Comparison of ENCODE assay signal across 23 mouse cellular contexts in genomic region chr8:70894771-70895545, GRCm38 (mm10). TPM values are rescaled to one million over a fixed set of nuclear protein-coding genes. Genes with fewer than 3 reads are reported as not detected.
DNase-seq lines count a peak whose midpoint lies in the region; ATAC-seq and TF ChIP-seq lines count a peak whose summit lies in the region.
"Had no signal": no experiment of that assay in that cellular context is flagged by ENCODE, and none has a peak within 500 bp of the region (broad histone marks: within the 10 kb centered on the region; RNA-seq: fewer than 3 reads in every experiment).

No protein-coding gene starts in this region.

- peaks cover 12% of the 10 kb centered on the region for H3K4me1 ChIP-seq in forebrain, embryonic 11.5 days (replicated peaks; ENCODE audit: control insufficient read depth, insufficient read depth, low read length)
- H3K4me1 ChIP-seq in forebrain, embryonic 12.5 days: peaks cover 28% of the 10 kb centered on the region
- peaks cover 74% of the 10 kb centered on the region for H3K4me1 ChIP-seq in megakaryocyte, embryonic 14.5 days
- peaks cover 42% of the 10 kb centered on the region for H3K4me1 ChIP-seq in G1E (ENCODE audit: insufficient read depth, low read depth, low read length)

- no peak overlapping the region for H3K27ac ChIP-seq in forebrain, embryonic 11.5 days (ENCODE audit: low read depth, low read length)
- H3K27ac ChIP-seq in forebrain, embryonic 12.5 days: no peak overlapping the region
- H3K27ac ChIP-seq: gastrocnemius, adult 2 months; hindbrain, embryonic 15.5 days; kidney, postnatal 0 days; liver, embryonic 14.5 days; macrophage had no signal

- no peaks in the 10 kb centered on the region for H3K9me3 ChIP-seq in forebrain, embryonic 11.5 days (ENCODE audit: control insufficient read depth, low read length)
- H3K9me3 ChIP-seq in forebrain, embryonic 12.5 days: no peaks in the 10 kb centered on the region
- H3K9me3 ChIP-seq in megakaryocyte, embryonic 14.5 days: peaks cover 18% of the 10 kb centered on the region
- peaks cover 28% of the 10 kb centered on the region for H3K9me3 ChIP-seq in G1E (replicated peaks)
- H3K9me3 ChIP-seq: hindbrain, embryonic 15.5 days had no signal

- no peak overlapping the region for H3K9ac ChIP-seq in forebrain, embryonic 11.5 days (ENCODE audit: low read length)
- no peak overlapping the region for H3K9ac ChIP-seq in forebrain, embryonic 12.5 days
- H3K9ac ChIP-seq: hindbrain, embryonic 15.5 days had no signal

- 91% methylated on average over 8 of the region's 8 CpGs for WGBS in forebrain, embryonic 11.5 days
- WGBS in forebrain, embryonic 12.5 days: 90% methylated on average over 8 of the region's 8 CpGs

- H3K27me3 ChIP-seq in forebrain, embryonic 11.5 days (ENCODE audit: control insufficient read depth, insufficient read depth, low read length): peaks cover 36% of the 10 kb centered on the region
- peaks cover 51% of the 10 kb centered on the region for H3K27me3 ChIP-seq in forebrain, embryonic 12.5 days
- H3K27me3 ChIP-seq in megakaryocyte, embryonic 14.5 days (replicated peaks): peaks cover 36% of the 10 kb centered on the region
- H3K27me3 ChIP-seq in G1E (ENCODE audit: insufficient read depth, low read length): peaks cover 3% of the 10 kb centered on the region; the same call in 1 of the 2 replicates
- no peaks in the 10 kb centered on the region for H3K27me3 ChIP-seq in myocyte (ENCODE audit: control insufficient read depth, insufficient read depth, insufficient read length)
- H3K27me3 ChIP-seq: CH12.LX, Patski had no signal

- H3K79me2 ChIP-seq in myocyte (ENCODE audit: control insufficient read depth, insufficient read depth): peaks cover 18% of the 10 kb centered on the region

- no peak overlapping the region for H3ac ChIP-seq in myocyte (ENCODE audit: control insufficient read depth, insufficient read length)

- peaks cover 7% of the 10 kb centered on the region for H3K36me3 ChIP-seq in forebrain, embryonic 11.5 days (ENCODE audit: control insufficient read depth, insufficient read depth, low read length)
- peaks cover 32% of the 10 kb centered on the region for H3K36me3 ChIP-seq in forebrain, embryonic 12.5 days (replicated peaks)
- H3K36me3 ChIP-seq in megakaryocyte, embryonic 14.5 days (replicated peaks; ENCODE audit: low read length): peaks cover 40% of the 10 kb centered on the region
- H3K36me3 ChIP-seq in G1E (replicated peaks) (peaks cover 61% of the 10 kb centered on the region), myocyte (ENCODE audit: control insufficient read depth, insufficient read depth) (peaks cover 21% of the 10 kb centered on the region)

- DNase-seq in forebrain, embryonic 11.5 days (ENCODE audit: low spot score): peak; percentile 51
- DNase-seq in G1E (ENCODE audit: low spot score): no peak
- DNase-seq in neural tube, embryonic 10.5 days (ENCODE audit: extremely low spot score, low spot score): no peak
- no peak for DNase-seq in left cerebral cortex, adult 11 months (ENCODE audit: low spot score)
- DNase-seq: adrenal gland, postnatal 10 days; cerebellum, adult 11 months; gastrocnemius, adult 2 months; heart, postnatal 4 days; kidney, adult 11 months; layer of hippocampus, postnatal 36 days; thymus, postnatal 4 days had no signal

- ATAC-seq in forebrain, embryonic 11.5 days (replicated peaks; ENCODE audit: low FRiP score): no peak
- no peak for ATAC-seq in forebrain, embryonic 12.5 days (ENCODE audit: low FRiP score)
- ATAC-seq in megakaryocyte, adult 5-6 weeks (ENCODE audit: poor library complexity, severe bottlenecking): no peak
- ATAC-seq in G1E (ENCODE audit: extremely low read depth, insufficient number of reproducible peaks, low FRiP score, poor library complexity, severe bottlenecking): no peak
- ATAC-seq: activated CD4-positive, CD25-positive, alpha-beta regulatory T cell, adult 4 months; Patski had no signal

- no peak for TF ChIP-seq CTCF in G1E (IDR thresholded peaks at IDR 0.05; ENCODE audit: low read depth, low read length)

- no peak overlapping the region for H3K4me3 ChIP-seq in forebrain, embryonic 11.5 days (ENCODE audit: low read depth, low read length)
- no peak overlapping the region; the same call in 1 of the 2 replicates for H3K4me3 ChIP-seq in forebrain, embryonic 12.5 days (replicated peaks)
- H3K4me3 ChIP-seq in megakaryocyte, embryonic 14.5 days (replicated peaks): peak overlapping the region; percentile 56
- peak overlapping the region; percentile 97; the same call in 1 of the 2 replicates for H3K4me3 ChIP-seq in G1E (ENCODE audit: low read depth, low read length)
- H3K4me3 ChIP-seq in myocyte: peak overlapping the region; percentile 98

- H3K4me2 ChIP-seq in forebrain, embryonic 11.5 days (ENCODE audit: low read depth, low read length, severe bottlenecking): no peak overlapping the region
- no peak overlapping the region for H3K4me2 ChIP-seq in forebrain, embryonic 12.5 days
- H3K4me2 ChIP-seq in myocyte (ENCODE audit: low read depth): no peak overlapping the region

- TF ChIP-seq POLR2A in myocyte (IDR thresholded peaks at IDR 0.05; ENCODE audit: insufficient read length, low read depth): no peak

TF ChIP-seq in myocyte, 11 proteins besides CTCF, POLR2A, EP300 and RAD21:
- no peak for TF ChIP-seq MYOG (IDR thresholded peaks at IDR 0.05; ENCODE audit: control insufficient read depth in 1 of 3, insufficient read depth in 1 of 3, insufficient read length in 2 of 3, low read depth in 2 of 3)
- TF ChIP-seq MAX (IDR thresholded peaks at IDR 0.05; ENCODE audit: low read depth): no peak
- TF ChIP-seq SRF (IDR thresholded peaks at IDR 0.05; ENCODE audit: control insufficient read depth, insufficient read length, low read depth): no peak
- TF ChIP-seq REST (IDR thresholded peaks at IDR 0.05; ENCODE audit: insufficient read depth, insufficient read length): no peak
- no peak for TF ChIP-seq TCF12 (IDR thresholded peaks at IDR 0.05; ENCODE audit: insufficient read depth, poor library complexity, severe bottlenecking)
- TF ChIP-seq E2F4 (IDR thresholded peaks at IDR 0.05; ENCODE audit: insufficient read depth): no peak

RNA-seq across cellular contexts. Expression of gene Rpl18a, which starts 2.3 kb away (rescaled TPM):
- polyA plus RNA-seq in forebrain, embryonic 11.5 days (2014; fragmentation: Nextera tagmentation; extraction: Ambion mirVana): 2,879 and 3,145 TPM in 2 replicates
- 2,624 and 2,770 TPM in 2 replicates for polyA plus RNA-seq in forebrain, embryonic 12.5 days (2016; fragmentation: Nextera tagmentation; extraction: Ambion mirVana)
- 4,812 and 7,707 TPM in 2 replicates for polyA plus RNA-seq in megakaryocyte, embryonic 14.5 days (2012; ENCODE audit: insufficient read depth, low replicate concordance)
- 5,087 and 5,550 TPM in 2 replicates for total RNA-seq in megakaryocyte, adult 5-6 weeks (2015)
- total RNA-seq in megakaryocyte, adult 5-6 weeks (2017): 1,590 and 1,750 TPM in 2 replicates
- 12,197 and 12,967 TPM in 2 replicates for total RNA-seq in G1E (2014; fragmentation: Nextera tagmentation)
- 1,575 and 1,810 TPM in 2 replicates for total RNA-seq in G1E (2017)
- 3,365 and 5,482 TPM in 2 replicates for polyA plus RNA-seq in G1E (2012)
- 5,695 TPM for polyA plus RNA-seq in myocyte (2012; fragmentation: generic; extraction: Trizol)

RNA-seq across cellular contexts. Expression of gene Slc5a5, which starts 2.4 kb away (rescaled TPM):
- polyA plus RNA-seq in forebrain, embryonic 11.5 days (2014; fragmentation: Nextera tagmentation; extraction: Ambion mirVana): 0.43 and 0.44 TPM in 2 replicates
- 0.49 and 0.67 TPM in 2 replicates for polyA plus RNA-seq in forebrain, embryonic 12.5 days (2016; fragmentation: Nextera tagmentation; extraction: Ambion mirVana)
- 0.13 and 1.5 TPM in 2 replicates for polyA plus RNA-seq in megakaryocyte, embryonic 14.5 days (2012; ENCODE audit: insufficient read depth, low replicate concordance)
- 0.07 TPM in 1 of 2 replicates, not detected in the other for total RNA-seq in megakaryocyte, adult 5-6 weeks (2015)
- total RNA-seq in megakaryocyte, adult 5-6 weeks (2017): not detected in 2 replicates
- total RNA-seq in G1E (2014; fragmentation: Nextera tagmentation): not detected in 2 replicates
- total RNA-seq in G1E (2017): 0.06 TPM in 1 of 2 replicates, not detected in the other
- 0.26 and 0.28 TPM in 2 replicates for polyA plus RNA-seq in G1E (2012)
- 3.0 TPM for polyA plus RNA-seq in myocyte (2012; fragmentation: generic; extraction: Trizol)
- total RNA-seq: gastrocnemius, adult 2 months had no signal
- polyA plus RNA-seq: activated CD4-positive, CD25-positive, alpha-beta regulatory T cell, adult 4 months; heart, embryonic 14.5 days; macrophage had no signal

RNA-seq across cellular contexts. Expression of gene Map1s, which starts 10.8 kb away (rescaled TPM):
- 57.3 and 59.9 TPM in 2 replicates for polyA plus RNA-seq in forebrain, embryonic 11.5 days (2014; fragmentation: Nextera tagmentation; extraction: Ambion mirVana)
- polyA plus RNA-seq in forebrain, embryonic 12.5 days (2016; fragmentation: Nextera tagmentation; extraction: Ambion mirVana): 61.4 and 61.6 TPM in 2 replicates
- 69.6 and 104 TPM in 2 replicates for polyA plus RNA-seq in megakaryocyte, embryonic 14.5 days (2012; ENCODE audit: insufficient read depth, low replicate concordance)
- total RNA-seq in megakaryocyte, adult 5-6 weeks (2015): 15.0 and 17.1 TPM in 2 replicates
- total RNA-seq in megakaryocyte, adult 5-6 weeks (2017): 11.3 and 11.8 TPM in 2 replicates
- total RNA-seq in G1E (2014; fragmentation: Nextera tagmentation) (26.3 and 29.6 TPM in 2 replicates), G1E (2017) (8.7 and 9.5 TPM in 2 replicates)
- polyA plus RNA-seq in G1E (2012) (135 and 147 TPM in 2 replicates), myocyte (2012; fragmentation: generic; extraction: Trizol) (62.0 TPM)

RNA-seq across cellular contexts. Expression of gene Ccdc124, which starts 21.2 kb away (rescaled TPM):
- polyA plus RNA-seq in forebrain, embryonic 11.5 days (2014; fragmentation: Nextera tagmentation; extraction: Ambion mirVana): 165 and 176 TPM in 2 replicates
- 154 and 159 TPM in 2 replicates for polyA plus RNA-seq in forebrain, embryonic 12.5 days (2016; fragmentation: Nextera tagmentation; extraction: Ambion mirVana)
- 92.6 and 282 TPM in 2 replicates for polyA plus RNA-seq in megakaryocyte, embryonic 14.5 days (2012; ENCODE audit: insufficient read depth, low replicate concordance)
- 32.7 and 38.9 TPM in 2 replicates for total RNA-seq in megakaryocyte, adult 5-6 weeks (2015)
- 36.8 and 47.6 TPM in 2 replicates for total RNA-seq in megakaryocyte, adult 5-6 weeks (2017)
- total RNA-seq in G1E (2014; fragmentation: Nextera tagmentation) (17.0 and 18.9 TPM in 2 replicates), G1E (2017) (16.1 and 16.7 TPM in 2 replicates)
- polyA plus RNA-seq in G1E (2012) (171 and 172 TPM in 2 replicates), myocyte (2012; fragmentation: generic; extraction: Trizol) (141 TPM)

RNA-seq across cellular contexts. Expression of gene Kcnn1, which starts 31.9 kb away (rescaled TPM):
- polyA plus RNA-seq in forebrain, embryonic 11.5 days (2014; fragmentation: Nextera tagmentation; extraction: Ambion mirVana): 9.0 and 13.4 TPM in 2 replicates
- polyA plus RNA-seq in forebrain, embryonic 12.5 days (2016; fragmentation: Nextera tagmentation; extraction: Ambion mirVana): 14.4 and 16.3 TPM in 2 replicates
- 3.4 and 11.8 TPM in 2 replicates for polyA plus RNA-seq in megakaryocyte, embryonic 14.5 days (2012; ENCODE audit: insufficient read depth, low replicate concordance)
- total RNA-seq in megakaryocyte, adult 5-6 weeks (2015): not detected in 2 replicates
- total RNA-seq in megakaryocyte, adult 5-6 weeks (2017): 0.33 TPM in 1 of 2 replicates, not detected in the other
- total RNA-seq in G1E (2014; fragmentation: Nextera tagmentation) (not detected in 2 replicates), G1E (2017) (0.12 and 0.22 TPM in 2 replicates)
- polyA plus RNA-seq in G1E (2012) (0.02 and 0.03 TPM in 2 replicates), myocyte (2012; fragmentation: generic; extraction: Trizol) (11.9 TPM)
- polyA plus RNA-seq: activated CD4-positive, CD25-positive, alpha-beta regulatory T cell, adult 4 months had no signal

Comparison
In these comparisons a context has a peak if more than half of its experiments do, and no peak if none do; other contexts are left out.
1. H3K4me3 ChIP-seq: peak in megakaryocyte, embryonic 14.5 days (single experiment), G1E (single experiment) and myocyte (single experiment); none in forebrain, embryonic 11.5 days (single experiment) and forebrain, embryonic 12.5 days (single experiment).